Mouse (Mus musculus) brain, embryonic 14.5 days (tissue): ENCODE measurements at regions not wholly inside any gene's neighbourhood (a gene's known extent, or its start where the extent isn't known, plus 50 kb on each side); places are given as distances from the start of the nearest gene placed in this dataset.
A peak's percentile ranks its signal among the peaks of the same experiment; 100 is the strongest.

Source experiments
- DNase-seq: peaks from one replicate; pipeline ENCODE4 v3.0.0-alpha.2; 2011; ENCODE audit warnings: low read depth
- CTCF ChIP-seq: fragments of 200-500 bp; IDR thresholded peaks from 2 replicates; pipeline ENCODE4 v1.5.1; 2012; ENCODE audit warnings: inconsistent platforms, mild to moderate bottlenecking, moderate library complexity, borderline replicate concordance; ENCODE audit not compliant: insufficient read depth, insufficient read length; ENCODE audit errors: extremely low read depth
- POLR2A ChIP-seq: fragments of 200-500 bp; IDR thresholded peaks from 2 replicates; pipeline ENCODE4 v1.6.1; 2012; ENCODE audit warnings: mild to moderate bottlenecking, inconsistent platforms, borderline replicate concordance; ENCODE audit not compliant: poor library complexity, insufficient read depth, insufficient read length, severe bottlenecking; ENCODE audit errors: extremely low read depth

- no peak for TF ChIP-seq POLR2A
- TF ChIP-seq CTCF: no peak
- DNase-seq: no peak
These were observed 433.3 kb downstream of the Ttll7 start for GRCm38 (mm10) chr3:147285496-147285895.

DNA sequence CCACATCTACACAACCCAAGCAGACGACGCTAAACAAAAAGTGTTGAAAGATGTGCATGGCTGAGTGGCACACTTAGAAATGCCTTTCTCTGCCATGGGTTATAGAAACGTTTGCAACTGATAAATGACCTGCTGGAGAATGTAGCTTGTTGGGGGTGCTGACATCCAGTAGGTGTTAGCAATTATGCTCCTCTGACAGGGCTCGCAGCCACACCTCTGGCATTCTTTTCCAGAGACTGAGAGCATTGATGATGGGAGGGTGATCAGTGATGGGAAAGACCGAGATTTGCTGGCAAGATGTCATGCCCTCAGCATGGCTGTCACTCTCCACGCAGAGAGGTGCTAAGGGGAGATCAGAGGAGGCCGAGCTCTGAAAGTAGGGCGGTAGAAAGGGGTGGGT is 435.3 kb downstream of the Ttll7 start:
- TF ChIP-seq CTCF (no peak), POLR2A (no peak)
- DNase-seq: no peak

- DNase-seq: no peak
- no peak for TF ChIP-seq POLR2A
- no peak for TF ChIP-seq CTCF
These were observed 439.6 kb downstream of the Ttll7 start for GRCm38 (mm10) chr3:147291696-147292327.

- DNase-seq: no peak
- TF ChIP-seq POLR2A (no peak), CTCF (no peak)
These were observed 445.9 kb downstream of the Ttll7 start for GRCm38 (mm10) chr3:147298065-147298464.

DNA sequence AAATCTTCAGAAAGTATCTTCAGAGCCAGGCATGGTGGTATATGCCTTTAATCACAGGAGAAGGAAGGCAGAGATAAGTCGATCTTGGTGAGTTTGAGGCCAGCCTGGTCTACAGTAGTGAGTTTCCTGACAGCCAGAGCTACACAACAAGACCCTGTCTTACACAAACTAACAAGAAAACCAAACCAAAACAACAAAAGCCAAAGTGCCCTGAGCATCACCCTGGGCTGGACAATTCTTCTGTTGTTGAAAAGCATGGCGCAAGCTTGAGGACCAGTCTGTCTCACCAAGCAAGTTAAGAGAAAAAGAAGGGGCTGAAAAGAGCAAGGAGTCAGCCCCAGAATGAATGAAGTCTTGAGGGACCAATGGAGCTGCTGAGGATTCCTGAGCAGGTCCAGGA is 473.4 kb downstream of the Ttll7 start:
- DNase-seq: no peak
- TF ChIP-seq CTCF (no peak), POLR2A (no peak)

DNA sequence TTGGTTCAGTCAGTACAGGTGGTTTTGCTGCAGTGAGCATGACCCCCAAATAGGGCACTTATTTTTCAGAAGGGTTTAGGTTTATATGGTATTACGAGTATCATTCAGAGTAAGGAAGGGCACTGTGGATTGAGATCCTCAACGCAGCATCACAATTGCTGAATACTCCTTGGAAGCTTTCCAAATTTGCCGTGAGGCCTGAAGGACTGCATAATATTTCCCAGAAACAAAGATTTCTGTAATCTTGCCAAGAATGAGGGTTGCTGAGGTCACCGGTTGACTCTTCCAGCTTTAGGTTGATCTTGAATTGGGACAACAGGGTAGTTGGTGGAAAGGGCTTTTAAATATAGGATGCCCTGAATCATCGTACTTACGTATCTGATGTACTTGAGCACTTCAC is 482.1 kb downstream of the Ttll7 start:
- peak; percentile 24 for DNase-seq
- TF ChIP-seq POLR2A (no peak), CTCF (no peak)

GRCm38 (mm10) chr3:147335286-147335685 is 483.1 kb downstream of the Ttll7 start:
- TF ChIP-seq CTCF (no peak), POLR2A (no peak)
- DNase-seq: no peak

DNA sequence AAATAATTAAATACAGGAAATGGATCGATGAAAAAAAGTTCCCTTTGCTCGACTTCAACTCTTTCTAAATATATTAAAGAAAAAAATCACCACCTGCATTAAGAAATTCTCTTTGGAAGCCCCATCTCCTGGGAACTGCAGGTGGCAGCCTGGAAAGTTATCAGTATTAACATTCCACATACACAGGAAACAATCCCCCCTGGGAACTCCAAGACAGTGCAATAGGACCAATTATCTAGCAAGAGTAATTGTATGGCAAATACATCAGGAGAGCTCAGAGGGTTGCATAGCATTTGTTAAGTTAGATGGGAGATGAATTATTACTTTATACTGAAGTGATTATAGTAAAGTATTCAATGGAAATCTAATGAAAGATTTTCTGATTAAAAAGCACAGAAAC is 487.3 kb downstream of the Ttll7 start:
- TF ChIP-seq CTCF (no peak), POLR2A (no peak)
- peak; percentile 46 for DNase-seq

- no peak for TF ChIP-seq POLR2A
- TF ChIP-seq CTCF: no peak
- peak; percentile 54 for DNase-seq
These were observed 495.3 kb downstream of the Ttll7 start for GRCm38 (mm10) chr3:147347278-147348039.

DNA sequence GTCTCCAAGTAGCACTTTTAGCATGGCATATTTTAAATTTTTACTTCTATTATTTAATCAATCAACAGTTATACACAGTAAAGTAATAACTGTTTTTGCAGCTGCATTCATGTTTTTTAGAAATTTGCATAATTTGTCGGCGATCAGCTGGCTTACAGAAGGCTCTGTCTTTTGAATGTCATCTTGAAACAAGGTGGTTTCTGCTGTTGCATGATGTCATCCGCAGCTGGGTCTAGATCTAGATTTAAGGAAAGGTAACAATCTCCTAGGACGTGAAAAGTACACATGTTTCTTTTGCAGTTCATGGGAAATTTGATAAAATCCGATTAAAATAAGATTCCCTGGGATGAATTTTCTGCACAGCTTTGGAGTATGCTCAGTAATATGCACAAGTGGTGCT is 534.9 kb downstream of the Ttll7 start:
- TF ChIP-seq POLR2A (no peak), CTCF (no peak)
- DNase-seq: no peak

GRCm38 (mm10) chr3:147398298-147398697 is 546.1 kb downstream of the Ttll7 start:
- TF ChIP-seq CTCF: no peak
- TF ChIP-seq POLR2A: no peak
- peak; percentile 37 for DNase-seq

GRCm38 (mm10) chr3:147412274-147412673 is 560.1 kb downstream of the Ttll7 start:
- DNase-seq: no peak
- no peak for TF ChIP-seq POLR2A
- TF ChIP-seq CTCF: no peak
